Comparison of ENCODE assay signal across 17 mouse cellular contexts in genomic region chr4:128998401-128998800, GRCm38 (mm10). TPM values are rescaled to one million over a fixed set of nuclear protein-coding genes. Genes with fewer than 3 reads are reported as not detected.
DNase-seq lines count a peak whose midpoint lies in the region; ATAC-seq and TF ChIP-seq lines count a peak whose summit lies in the region.
"Had no signal": no experiment of that assay in that cellular context is flagged by ENCODE, and none has a peak within 500 bp of the region (broad histone marks: within the 10 kb centered on the region; RNA-seq: fewer than 3 reads in every experiment).

No protein-coding gene starts in this region.

- H3K36me3 ChIP-seq in kidney, embryonic 16.5 days (ENCODE audit: insufficient read depth, low read length), result peaks cover 40% of the 10 kb centered on the region
- peaks cover 87% of the 10 kb centered on the region for H3K36me3 ChIP-seq in G1E (replicated peaks)
- peaks cover 14% of the 10 kb centered on the region for H3K36me3 ChIP-seq in stomach, postnatal 0 days (ENCODE audit: control insufficient read depth, insufficient read depth, low read length)
- peaks cover 66% of the 10 kb centered on the region for H3K36me3 ChIP-seq in heart, embryonic 10.5 days

- no peaks in the 10 kb centered on the region for H3K9me3 ChIP-seq in kidney, embryonic 16.5 days (ENCODE audit: low read length)
- no peaks in the 10 kb centered on the region for H3K9me3 ChIP-seq in G1E (replicated peaks)
- no peaks in the 10 kb centered on the region for H3K9me3 ChIP-seq in stomach, postnatal 0 days (ENCODE audit: control insufficient read depth, low read length)
- no peaks in the 10 kb centered on the region for H3K9me3 ChIP-seq in heart, embryonic 10.5 days
- H3K9me3 ChIP-seq: forebrain, embryonic 15.5 days; hindbrain, embryonic 12.5 days had no signal

- no peak for DNase-seq in kidney, postnatal 25 days
- peak; percentile 78 for DNase-seq in G1E (ENCODE audit: low spot score)
- peak; percentile 79 for DNase-seq in MN1 (ENCODE audit: low spot score)
- no peak for DNase-seq in stomach, postnatal 0 days (ENCODE audit: low spot score)
- DNase-seq in heart, embryonic 10.5 days (ENCODE audit: low spot score), result no peak
- DNase-seq: adrenal gland, postnatal 25 days; cerebellum, adult 18-20 months; cerebellum, adult 9-11 months; cerebellum, postnatal 36 days; gastrocnemius, postnatal 36 days; heart, adult 11 months; heart, postnatal 10 days; heart, postnatal 4 days had no signal

- H3K27ac ChIP-seq in kidney, embryonic 16.5 days (ENCODE audit: low read length), result peak overlapping the region; percentile 41; the same call in 1 of the 2 replicates
- peak overlapping the region; percentile 13; the same call in 1 of the 2 replicates for H3K27ac ChIP-seq in stomach, postnatal 0 days (replicated peaks)
- no peak overlapping the region for H3K27ac ChIP-seq in heart, embryonic 10.5 days
- H3K27ac ChIP-seq: forebrain, embryonic 15.5 days; hindbrain, embryonic 12.5 days had no signal

- 51% methylated on average over 8 of the region's 8 CpGs for WGBS in kidney, embryonic 16.5 days
- 61% methylated on average over 8 of the region's 8 CpGs for WGBS in stomach, postnatal 0 days
- 91% methylated on average over 8 of the region's 8 CpGs for WGBS in heart, embryonic 10.5 days

- no peak for TF ChIP-seq EP300 in stomach, postnatal 0 days (optimal IDR thresholded peaks at IDR 0.05)

- no peak overlapping the region for H3K4me2 ChIP-seq in kidney, embryonic 16.5 days (replicated peaks; ENCODE audit: low read depth, low read length)
- H3K4me2 ChIP-seq in stomach, postnatal 0 days (replicated peaks; ENCODE audit: low read depth), result no peak overlapping the region
- H3K4me2 ChIP-seq: forebrain, embryonic 15.5 days; hindbrain, embryonic 12.5 days had no signal

- no peak for ATAC-seq in kidney, embryonic 16.5 days (ENCODE audit: low FRiP score, low TSS enrichment)
- peak; percentile 96 for ATAC-seq in G1E (ENCODE audit: extremely low read depth, insufficient number of reproducible peaks, low FRiP score, poor library complexity, severe bottlenecking)
- no peak for ATAC-seq in stomach, postnatal 0 days (ENCODE audit: low FRiP score, low TSS enrichment)
- ATAC-seq: forebrain, embryonic 15.5 days; hindbrain, embryonic 16.5 days had no signal

- TF ChIP-seq CTCF in G1E (IDR thresholded peaks at IDR 0.05; ENCODE audit: low read depth, low read length), result no peak
- TF ChIP-seq CTCF in stomach, postnatal 0 days (IDR thresholded peaks at IDR 0.05; ENCODE audit: low read depth), result no peak

- no peak overlapping the region for H3K9ac ChIP-seq in kidney, embryonic 16.5 days (replicated peaks; ENCODE audit: low read length)
- H3K9ac ChIP-seq in stomach, postnatal 0 days (ENCODE audit: low read length), result no peak overlapping the region
- H3K9ac ChIP-seq: forebrain, embryonic 15.5 days; hindbrain, embryonic 12.5 days had no signal

- no peaks in the 10 kb centered on the region for H3K27me3 ChIP-seq in kidney, embryonic 16.5 days (ENCODE audit: insufficient read depth, low read length)
- H3K27me3 ChIP-seq in G1E (ENCODE audit: insufficient read depth, low read length), result no peaks in the 10 kb centered on the region
- no peaks in the 10 kb centered on the region for H3K27me3 ChIP-seq in stomach, postnatal 0 days (ENCODE audit: control insufficient read depth, insufficient read depth, low read length)
- no peaks in the 10 kb centered on the region for H3K27me3 ChIP-seq in heart, embryonic 10.5 days (ENCODE audit: insufficient read depth, poor library complexity, severe bottlenecking)
- H3K27me3 ChIP-seq: forebrain, embryonic 15.5 days; hindbrain, embryonic 12.5 days had no signal

- no peak overlapping the region for H3K4me3 ChIP-seq in kidney, embryonic 16.5 days (ENCODE audit: low read length)
- H3K4me3 ChIP-seq in G1E (ENCODE audit: low read depth, low read length), result peak overlapping the region; percentile 35; the same call in 1 of the 2 replicates
- no peak overlapping the region for H3K4me3 ChIP-seq in stomach, postnatal 0 days (ENCODE audit: low read depth, low read length)
- no peak overlapping the region for H3K4me3 ChIP-seq in heart, embryonic 10.5 days
- H3K4me3 ChIP-seq: forebrain, embryonic 15.5 days; hindbrain, embryonic 12.5 days had no signal

- peaks cover 51% of the 10 kb centered on the region for H3K4me1 ChIP-seq in kidney, embryonic 16.5 days (ENCODE audit: insufficient read depth, low read length)
- H3K4me1 ChIP-seq in G1E (ENCODE audit: insufficient read depth, low read depth, low read length), result peaks cover 63% of the 10 kb centered on the region
- peaks cover 3% of the 10 kb centered on the region; the same call in 1 of the 2 replicates for H3K4me1 ChIP-seq in stomach, postnatal 0 days (replicated peaks; ENCODE audit: control insufficient read depth, insufficient read depth)
- peaks cover 31% of the 10 kb centered on the region for H3K4me1 ChIP-seq in heart, embryonic 10.5 days

RNA-seq across cellular contexts. Expression of gene Ak2, which starts 6.6 kb away (rescaled TPM):
- 226 and 238 TPM in 2 replicates for polyA plus RNA-seq in kidney, embryonic 16.5 days (2015; fragmentation: Nextera tagmentation; extraction: Ambion mirVana)
- 103 TPM in 2 replicates for total RNA-seq in G1E (2014; fragmentation: Nextera tagmentation)
- 209 and 214 TPM in 2 replicates for total RNA-seq in G1E (2017)
- 166 and 196 TPM in 2 replicates for polyA plus RNA-seq in G1E (2012)
- 137 and 138 TPM in 2 replicates for polyA plus RNA-seq in stomach, postnatal 0 days (2015; fragmentation: Nextera tagmentation; extraction: Ambion mirVana)
- 189 and 215 TPM in 2 replicates for polyA plus RNA-seq in heart, embryonic 10.5 days (2016; fragmentation: Nextera tagmentation; extraction: Ambion mirVana)

RNA-seq across cellular contexts. Expression of gene Azin2, which starts 36.2 kb away (rescaled TPM):
- 21.7 and 26.3 TPM in 2 replicates for polyA plus RNA-seq in kidney, embryonic 16.5 days (2015; fragmentation: Nextera tagmentation; extraction: Ambion mirVana)
- total RNA-seq in G1E (2014; fragmentation: Nextera tagmentation) (not detected in 2 replicates), G1E (2017) (not detected in 2 replicates)
- not detected in 2 replicates for polyA plus RNA-seq in G1E (2012)
- polyA plus RNA-seq in stomach, postnatal 0 days (2015; fragmentation: Nextera tagmentation; extraction: Ambion mirVana), result 10.8 and 12.3 TPM in 2 replicates
- 4.0 and 4.7 TPM in 2 replicates for polyA plus RNA-seq in heart, embryonic 10.5 days (2016; fragmentation: Nextera tagmentation; extraction: Ambion mirVana)

RNA-seq across cellular contexts. Expression of gene Rnf19b, which starts 59.7 kb away (rescaled TPM):
- polyA plus RNA-seq in kidney, embryonic 16.5 days (2015; fragmentation: Nextera tagmentation; extraction: Ambion mirVana), result 6.4 and 6.7 TPM in 2 replicates
- total RNA-seq in G1E (2014; fragmentation: Nextera tagmentation) (10.8 and 14.2 TPM in 2 replicates), G1E (2017) (76.9 and 87.2 TPM in 2 replicates)
- polyA plus RNA-seq in G1E (2012), result 42.8 and 48.1 TPM in 2 replicates
- 7.0 and 7.6 TPM in 2 replicates for polyA plus RNA-seq in stomach, postnatal 0 days (2015; fragmentation: Nextera tagmentation; extraction: Ambion mirVana)
- 5.3 and 6.8 TPM in 2 replicates for polyA plus RNA-seq in heart, embryonic 10.5 days (2016; fragmentation: Nextera tagmentation; extraction: Ambion mirVana)

Comparison
In these comparisons a context has a peak if more than half of its experiments do, and no peak if none do; other contexts are left out.
1. DNase-seq: peak in G1E (single experiment) and MN1 (single experiment); none in kidney, postnatal 25 days (0 of 2), stomach, postnatal 0 days (single experiment) and heart, embryonic 10.5 days (single experiment).